Mouse (Mus musculus) layer of hippocampus, postnatal 25 days (tissue): ENCODE data around the gene Mras. TPM values are rescaled to one million over a fixed set of nuclear protein-coding genes. Genes with fewer than 3 reads are reported as not detected.
A peak's percentile ranks its signal among the peaks of the same experiment; 100 is the strongest.

Source experiments
- DNase-seq, 2 experiments: peaks; one replicate each; pipeline ENCODE4 v3.0.0; 2022; ENCODE audit warnings: mixed read lengths in 2 of 2, low spot score in 1 of 2; ENCODE audit errors: extremely low spot score in 1 of 2
- total RNA-seq, 2 experiments: library from RNA; stranded (reverse); gene quantifications; 2 replicates each; pipeline ENCODE4 v1.2.3; 2021

Mras gene
- total RNA-seq, 2 experiments from 2014 or later = 134 to 138 TPM

DNA sequence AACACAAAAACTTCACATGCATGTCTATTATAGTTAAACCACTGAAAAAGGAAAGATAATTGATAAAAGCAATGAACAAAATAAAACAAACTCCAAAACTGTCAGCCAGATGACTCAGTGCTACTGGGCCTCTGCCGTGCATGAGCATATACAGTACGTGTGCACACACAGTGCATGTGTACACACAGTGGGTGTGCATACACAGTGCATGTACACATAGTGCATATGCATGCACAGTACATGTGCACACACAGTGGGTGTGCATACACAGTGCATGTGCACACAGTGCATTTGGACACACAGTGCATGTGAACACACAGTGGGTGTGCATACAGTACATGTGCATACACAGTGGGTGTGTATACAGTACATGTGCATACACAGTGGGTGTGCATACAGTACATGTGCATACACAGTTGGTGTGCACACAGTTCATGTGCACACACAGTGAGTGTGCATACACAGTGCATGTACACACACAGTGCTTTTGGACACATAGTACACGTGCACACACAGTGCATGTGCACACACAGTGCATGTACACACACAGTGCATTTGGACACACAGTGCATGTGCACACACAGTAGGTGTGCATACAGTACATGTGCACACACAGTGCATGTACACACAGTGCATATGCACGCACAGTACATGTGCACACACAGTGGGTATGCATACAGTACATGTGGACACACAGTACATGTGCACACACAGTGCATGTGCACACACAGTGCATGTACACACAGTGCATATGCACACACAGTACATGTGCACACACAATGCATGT, 4.7 kb upstream of the Mras start:
- DNase-seq = no peak

DNA sequence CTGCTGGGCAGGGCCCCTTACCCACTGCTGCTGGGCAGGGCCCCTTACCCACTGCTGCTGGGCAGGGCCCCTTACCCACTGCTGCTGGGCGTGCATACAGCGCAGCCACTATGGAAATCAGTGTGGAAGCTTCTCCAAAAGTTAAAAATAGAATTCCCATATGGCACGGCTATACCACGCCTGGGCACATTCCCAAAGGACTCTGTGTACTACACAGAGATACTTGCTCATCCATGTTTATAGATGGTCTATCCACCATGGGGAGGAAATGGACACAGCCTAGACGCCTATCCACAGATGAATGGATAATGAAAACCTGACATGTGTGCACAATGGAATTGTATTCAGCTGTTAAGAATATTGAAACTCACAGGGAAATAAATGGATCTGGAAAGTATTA, 3.8 kb upstream of the Mras start:
- DNase-seq = no peak

DNA sequence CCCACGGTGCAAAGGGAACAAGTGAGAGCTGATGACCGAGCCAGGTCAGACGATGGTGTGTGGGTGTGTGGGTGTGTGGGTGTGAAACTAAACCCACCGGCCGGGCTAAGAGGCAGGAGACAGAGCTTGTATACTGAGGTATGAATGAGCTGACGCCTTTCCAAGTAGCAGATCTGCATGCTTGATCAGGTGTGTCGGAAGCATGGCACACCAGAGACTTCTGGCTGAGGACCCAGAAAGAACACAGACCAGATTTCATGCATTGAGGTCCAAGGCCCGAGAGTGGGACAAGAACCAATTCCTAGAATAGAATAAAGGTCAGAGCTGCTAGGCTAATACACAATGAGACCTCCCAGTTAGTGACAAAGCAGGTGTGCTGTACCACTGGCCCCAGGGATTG, 1.9 kb upstream of the Mras start:
- DNase-seq = no peak

DNA sequence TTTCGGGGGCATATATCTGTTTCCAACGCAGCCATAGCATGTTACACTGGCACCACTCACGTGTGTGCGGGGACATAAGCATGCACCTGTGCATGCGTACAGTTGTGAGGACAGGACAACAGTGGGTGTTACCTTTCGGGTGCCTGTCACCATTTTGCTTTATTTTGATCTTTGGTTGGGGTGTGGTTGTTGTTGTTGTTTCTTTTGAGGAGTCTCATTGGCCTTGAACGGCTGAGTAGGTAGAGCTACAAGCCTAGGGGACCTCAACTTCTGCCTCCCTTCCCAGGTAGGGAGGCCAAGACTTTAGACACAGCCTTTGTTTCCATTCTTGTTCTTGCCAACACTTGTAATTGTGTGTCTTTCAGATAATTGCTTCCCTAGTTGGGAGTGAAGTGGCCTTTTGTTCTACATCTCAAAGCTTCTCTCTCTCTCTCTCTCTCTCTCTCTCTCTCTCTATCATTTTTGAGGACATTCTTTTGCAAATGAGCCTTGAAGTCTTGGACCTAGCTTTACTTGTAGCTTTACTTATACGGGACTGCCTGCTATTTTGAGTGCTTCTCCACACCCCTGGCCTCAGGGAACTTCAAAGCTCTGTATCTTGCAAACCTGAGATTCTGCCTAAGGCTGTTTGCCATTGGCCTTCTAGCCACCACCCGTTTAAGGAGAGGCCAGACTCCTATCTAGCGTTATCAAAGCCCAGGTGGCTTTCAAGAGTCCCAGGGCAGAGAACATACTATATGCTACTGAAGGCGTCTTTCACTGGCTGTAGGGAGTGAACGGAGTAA, 792 bp upstream of the Mras start:
- DNase-seq = no peak

DNA sequence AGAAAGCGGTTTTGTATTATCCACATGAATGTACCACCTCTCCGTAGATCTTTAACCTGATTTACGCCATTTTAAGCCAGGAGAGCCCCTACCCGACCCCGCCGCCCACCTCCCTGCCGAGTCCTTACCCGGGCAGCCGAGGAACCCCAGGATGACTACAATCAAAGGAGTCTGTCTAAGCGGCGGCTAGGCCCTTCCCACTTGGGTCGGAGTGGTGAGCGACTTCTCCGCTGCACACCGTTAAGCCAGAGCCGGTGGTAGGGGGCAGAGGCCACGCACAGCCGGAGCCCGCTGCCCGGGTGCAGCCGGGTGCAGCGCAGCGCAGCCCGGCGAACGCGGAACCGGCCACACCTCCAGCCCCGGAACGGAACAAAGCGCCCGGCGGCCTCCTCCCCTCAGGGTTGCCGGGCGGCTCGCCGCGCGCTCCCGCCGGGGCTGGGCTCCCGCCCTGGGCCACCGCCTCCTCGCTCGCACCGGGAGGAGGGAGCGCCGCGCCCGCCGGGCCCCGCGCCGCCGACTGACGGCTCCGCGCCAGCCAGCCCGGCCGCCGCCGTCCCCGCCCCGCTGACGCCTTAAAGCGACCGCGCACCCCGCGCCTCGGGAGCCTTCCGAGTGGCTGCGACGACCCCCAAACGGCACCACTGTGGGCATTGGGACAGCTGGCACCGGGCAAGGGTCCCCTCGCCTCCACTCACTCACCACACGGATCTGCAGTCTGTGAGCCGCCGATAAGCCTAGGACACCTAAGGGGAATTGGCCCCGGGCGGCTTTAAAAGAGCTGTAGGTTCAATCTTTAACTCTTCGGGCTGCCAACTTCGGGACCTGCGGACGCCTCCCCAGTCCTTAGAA, 775 bp downstream of the Mras start:
- peak; percentile 66 to 72 for DNase-seq

DNA sequence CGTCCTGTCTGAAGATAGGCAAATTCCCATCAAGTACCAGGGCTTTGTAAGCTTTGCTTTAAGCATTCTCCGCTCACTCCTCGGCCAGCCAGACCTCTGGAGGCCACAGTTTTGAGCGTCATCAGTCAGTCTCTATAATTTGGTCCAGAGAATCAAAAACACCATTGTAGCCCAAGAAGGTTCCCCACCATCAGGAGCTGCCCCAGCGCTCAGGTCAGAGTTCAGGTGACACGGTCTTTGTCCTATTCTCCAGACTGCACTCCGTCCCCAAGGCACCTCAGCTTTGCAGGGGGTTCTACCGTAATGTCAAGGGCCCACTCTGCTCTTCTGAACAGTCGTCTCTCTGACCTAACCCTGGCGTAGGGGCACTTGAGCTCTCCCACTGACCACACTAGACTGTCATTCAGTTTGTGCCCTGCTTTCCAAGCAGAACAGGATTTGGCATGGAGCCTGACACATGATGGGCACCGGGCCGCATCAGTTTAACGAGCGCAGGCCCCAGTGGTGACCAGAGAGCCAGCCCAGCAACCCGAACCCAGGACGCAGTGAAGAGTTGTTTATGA, 1.5 kb downstream of the Mras start:
- peak in 1 of 2 experiments; percentile 50 for DNase-seq

DNA sequence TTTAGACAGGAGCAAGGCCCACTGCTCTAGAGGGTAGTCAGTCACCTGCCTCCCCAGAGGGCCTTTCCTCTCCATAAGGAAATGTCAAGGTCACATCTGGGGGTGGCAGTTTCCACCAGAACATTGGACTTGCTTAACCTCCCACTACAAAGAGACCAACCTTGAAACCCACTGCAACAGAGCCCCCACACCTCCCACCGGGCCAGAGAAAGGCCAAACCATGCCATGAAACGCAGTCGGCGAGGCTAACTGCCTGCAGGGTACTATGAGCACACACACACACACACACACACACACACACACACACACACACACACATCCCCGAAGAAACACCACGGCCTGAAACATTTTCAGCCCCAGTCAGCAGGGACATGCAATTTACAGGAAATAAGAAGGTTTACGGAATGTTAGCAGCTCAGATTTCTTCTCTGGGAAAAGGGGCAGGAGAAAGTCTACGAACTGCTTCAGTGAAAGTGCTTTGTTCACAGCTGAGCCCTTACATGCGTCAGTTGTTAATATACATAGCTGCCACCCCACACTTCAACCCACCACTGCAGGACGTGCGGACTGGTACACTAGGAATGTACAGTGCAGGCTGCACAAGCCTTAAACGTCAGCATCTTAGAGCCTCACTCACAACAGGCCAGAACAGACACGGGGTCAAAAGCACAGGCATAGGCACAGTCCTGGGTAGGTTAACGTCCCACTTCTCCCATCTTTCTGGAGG, 2.1 kb downstream of the Mras start:
- DNase-seq = no peak

DNA sequence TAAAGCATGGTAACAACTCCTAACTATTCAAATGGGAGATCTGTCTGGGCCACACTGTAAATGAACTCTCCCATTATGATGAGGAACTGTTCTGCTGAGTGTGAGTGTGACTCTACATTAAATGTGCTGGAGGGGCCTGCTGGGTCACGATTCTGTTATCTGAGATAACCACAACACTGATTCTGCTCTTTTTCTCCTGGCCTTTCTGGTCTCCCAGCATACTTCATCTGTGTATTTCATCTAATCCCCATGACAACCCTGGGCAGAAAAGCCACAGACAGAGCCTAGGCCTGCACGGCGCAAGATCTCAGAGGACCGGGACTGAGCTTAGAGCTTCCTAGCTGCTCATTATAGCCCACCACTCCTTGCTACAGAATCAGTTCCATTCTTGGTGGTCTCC, 4.7 kb downstream of the Mras start:
- DNase-seq = no peak

DNA sequence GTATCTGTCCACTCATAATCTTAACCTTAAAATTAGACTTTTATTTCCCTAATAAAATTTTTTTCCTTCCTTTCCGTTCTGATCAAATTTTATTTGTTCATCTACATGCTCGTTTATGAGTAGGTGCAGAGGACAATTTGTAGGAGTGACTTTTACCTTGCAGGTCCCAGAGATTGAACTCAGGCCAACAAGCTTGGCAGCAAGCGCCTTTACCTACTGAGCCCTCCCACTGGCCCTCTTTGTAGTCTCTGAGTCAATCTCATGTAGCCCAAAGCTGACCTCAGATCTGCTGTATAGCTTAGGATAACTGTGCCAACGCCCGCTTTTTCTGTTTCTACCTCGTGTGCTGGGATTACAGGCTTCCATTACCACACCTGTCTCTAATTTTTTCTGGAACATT, 5.2 kb downstream of the Mras start:
- DNase-seq = no peak

DNA sequence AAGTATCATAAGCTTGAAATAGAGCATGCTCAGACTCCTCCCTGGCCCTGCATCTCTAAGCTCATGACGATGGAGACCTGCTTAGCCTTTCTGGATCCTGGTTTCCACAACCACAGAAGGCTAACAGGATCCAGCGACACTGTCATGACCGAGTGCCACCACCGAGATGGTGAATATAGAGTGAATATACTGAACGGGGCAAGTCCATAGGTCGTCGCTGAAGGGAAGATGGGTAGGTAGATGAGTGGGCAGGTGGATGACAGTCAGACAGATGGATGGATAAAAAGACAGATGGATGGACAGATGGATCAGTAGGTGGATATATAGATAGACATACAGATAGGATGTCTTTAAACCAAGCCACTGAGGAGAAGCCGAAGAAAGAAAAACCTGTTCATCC, 5.8 kb downstream of the Mras start:
- no peak for DNase-seq

DNA sequence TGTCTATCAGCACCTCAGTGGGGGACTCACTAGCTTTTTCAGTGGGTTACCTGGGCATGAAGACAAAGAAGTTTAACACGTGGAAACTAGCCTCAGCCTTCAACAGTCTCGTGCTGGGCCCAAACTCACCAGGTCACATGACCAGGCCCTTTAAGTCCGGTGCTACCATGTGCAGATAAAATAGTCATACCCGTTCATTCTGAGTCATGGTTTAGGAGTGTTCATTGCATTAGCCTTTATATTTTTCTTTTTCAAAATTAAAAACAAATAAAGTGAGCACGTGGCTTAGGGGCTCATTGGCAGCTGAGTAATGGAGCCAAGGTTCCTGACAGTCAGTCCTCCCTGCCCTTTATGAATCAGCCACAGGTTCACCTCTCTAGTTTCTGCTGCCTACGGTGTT, 6.4 kb downstream of the Mras start:
- DNase-seq = no peak

DNA sequence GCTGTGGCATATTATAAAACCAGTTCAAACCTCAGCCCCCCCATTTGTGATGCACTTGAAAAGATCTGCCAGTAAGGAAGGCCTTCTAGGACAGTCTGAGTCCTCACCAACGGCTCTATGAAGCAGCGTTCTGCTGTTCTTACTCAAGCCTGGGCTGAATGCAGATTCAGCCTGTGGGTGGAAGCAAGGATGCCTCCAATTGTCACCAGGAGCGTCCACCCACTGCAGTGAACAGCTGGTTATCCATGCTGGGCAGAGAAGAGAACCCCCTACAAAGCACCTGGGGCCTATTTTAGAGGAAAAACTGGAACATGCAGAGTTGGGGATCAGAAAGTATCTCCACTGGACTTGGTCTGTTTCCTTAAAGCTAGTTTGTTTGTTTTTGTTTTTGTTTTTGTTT, 7.3 kb downstream of the Mras start:
- no peak for DNase-seq

DNA sequence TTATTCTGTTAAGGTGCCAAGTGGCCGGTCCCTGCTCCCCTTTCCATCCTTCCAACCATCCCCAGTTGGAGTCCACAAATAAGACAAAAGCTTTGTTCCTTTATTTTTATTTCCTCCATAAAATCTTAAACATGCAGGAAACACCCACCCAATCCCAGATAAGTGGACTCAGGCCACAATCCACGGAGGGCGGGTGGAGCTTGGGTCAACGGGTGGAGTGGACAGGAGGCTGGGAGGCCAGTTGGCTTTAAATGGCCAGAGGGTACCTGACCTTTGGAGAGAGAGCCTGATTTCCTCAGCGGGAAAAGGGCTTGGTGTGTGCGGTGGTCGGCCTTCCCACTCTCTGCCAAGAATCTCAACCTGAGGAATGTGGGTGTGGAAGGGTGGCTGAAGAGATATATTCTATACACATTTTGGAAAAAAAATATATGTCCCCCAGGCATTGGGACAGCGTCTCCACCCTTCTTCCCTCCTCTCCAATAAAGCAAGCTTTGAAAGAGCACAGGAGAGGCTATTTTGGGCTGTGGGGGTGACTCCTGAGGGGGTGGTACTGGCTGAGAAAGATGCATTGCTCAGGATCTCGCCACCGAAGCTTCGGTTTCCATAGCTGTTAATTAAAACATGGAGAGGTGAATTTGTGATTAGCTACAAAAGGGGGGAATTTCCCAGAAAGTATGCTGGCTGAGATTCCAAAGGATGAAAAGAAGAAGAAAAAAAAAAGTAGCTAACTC, 8.4 kb downstream of the Mras start:
- DNase-seq = no peak

DNA sequence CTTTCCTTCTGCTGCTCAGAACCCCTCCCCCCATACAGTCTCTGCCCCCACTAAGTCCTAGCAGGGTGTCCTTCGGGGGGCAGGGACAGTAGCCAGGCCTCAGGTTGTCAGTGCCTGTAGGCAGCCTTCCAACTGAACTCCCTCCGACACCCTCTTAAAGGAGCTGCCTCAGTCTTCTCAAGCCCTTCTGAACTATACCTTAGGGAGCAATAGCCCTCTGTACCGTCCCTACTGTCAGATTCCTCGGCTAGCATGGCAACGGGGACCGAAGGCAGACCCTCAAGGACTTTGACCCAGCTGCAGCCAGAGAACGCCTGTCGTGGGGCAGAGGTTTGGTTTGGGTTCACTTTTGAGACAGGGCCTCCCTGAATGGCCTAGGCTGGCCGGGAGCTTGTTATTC, 11.9 kb downstream of the Mras start:
- no peak for DNase-seq

DNA sequence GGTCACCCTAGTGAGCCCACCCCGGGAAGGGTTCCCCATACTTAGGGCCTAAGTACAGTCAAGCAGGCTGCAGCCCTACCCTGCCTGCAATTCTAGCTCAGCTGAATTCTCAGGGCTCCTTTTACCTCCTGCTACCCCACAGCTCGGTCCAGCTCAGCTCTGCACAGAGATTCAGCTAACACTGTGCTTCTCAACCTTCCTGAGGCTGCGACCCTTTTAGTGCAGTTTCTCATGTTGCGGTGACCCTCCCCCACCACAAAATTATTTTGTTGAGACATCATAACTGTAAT, 12.7 kb downstream of the Mras start:
- DNase-seq = no peak

DNA sequence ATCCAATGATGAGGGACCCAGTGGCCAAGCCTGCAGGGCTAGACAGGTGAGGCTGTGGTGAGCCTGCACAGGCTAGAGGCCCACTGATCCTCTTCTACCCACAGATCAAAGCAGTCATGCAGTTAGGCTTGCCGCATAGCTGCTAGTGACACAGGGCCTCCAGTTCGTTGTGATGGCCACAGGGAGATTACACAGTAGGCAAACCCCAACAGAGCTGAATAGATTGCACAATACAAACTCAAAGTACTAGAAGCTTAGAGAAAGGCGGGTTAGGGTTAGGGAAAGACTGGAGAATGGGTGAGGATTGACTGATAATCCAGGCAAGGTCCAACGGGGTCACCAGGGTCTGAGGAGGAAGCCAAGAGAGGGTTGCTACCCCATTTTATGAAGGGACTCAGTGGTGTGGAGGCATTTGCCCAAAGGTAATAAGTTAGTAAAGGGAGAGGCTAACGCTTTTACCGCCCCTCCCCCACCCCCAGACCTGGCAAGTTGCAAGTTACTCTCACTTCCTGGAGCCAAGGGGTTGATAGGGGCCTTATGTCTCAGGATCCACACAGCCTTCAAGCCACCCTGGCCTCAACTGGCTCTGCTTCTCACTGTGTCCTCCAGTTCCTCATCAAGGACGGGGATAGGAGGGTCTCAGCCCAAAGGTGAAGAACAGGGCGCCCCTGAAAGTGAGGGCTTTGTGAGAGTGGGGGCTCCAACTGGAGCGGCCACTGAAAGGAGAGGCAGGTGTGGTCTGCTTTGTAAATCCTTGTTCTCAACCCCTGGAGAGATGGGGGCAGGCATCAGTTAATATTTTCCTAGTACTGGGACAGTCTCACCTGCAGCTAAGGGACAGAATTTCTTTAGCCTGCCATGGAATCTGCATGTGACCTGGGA, 13.2 kb downstream of the Mras start:
- no peak for DNase-seq

DNA sequence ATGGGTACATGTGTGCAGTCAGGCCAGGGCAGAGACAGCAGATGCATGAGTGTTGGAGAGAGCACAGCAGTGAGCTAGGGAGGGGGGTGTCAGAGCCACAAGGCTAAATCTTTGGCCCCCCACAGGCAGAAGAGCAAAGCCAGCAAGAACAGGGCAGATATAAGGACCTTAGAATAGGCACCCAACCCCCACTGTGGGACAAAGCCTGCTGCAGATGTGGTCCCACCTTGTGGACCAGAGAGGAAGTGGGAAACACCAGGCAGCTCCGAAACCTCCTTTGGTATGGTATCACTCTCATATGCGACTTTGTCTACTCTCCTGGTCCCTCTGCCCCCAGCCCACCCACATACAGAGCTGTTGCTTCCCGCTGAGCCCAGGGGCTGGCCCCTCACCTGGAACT, 15.3 kb downstream of the Mras start:
- no peak for DNase-seq

DNA sequence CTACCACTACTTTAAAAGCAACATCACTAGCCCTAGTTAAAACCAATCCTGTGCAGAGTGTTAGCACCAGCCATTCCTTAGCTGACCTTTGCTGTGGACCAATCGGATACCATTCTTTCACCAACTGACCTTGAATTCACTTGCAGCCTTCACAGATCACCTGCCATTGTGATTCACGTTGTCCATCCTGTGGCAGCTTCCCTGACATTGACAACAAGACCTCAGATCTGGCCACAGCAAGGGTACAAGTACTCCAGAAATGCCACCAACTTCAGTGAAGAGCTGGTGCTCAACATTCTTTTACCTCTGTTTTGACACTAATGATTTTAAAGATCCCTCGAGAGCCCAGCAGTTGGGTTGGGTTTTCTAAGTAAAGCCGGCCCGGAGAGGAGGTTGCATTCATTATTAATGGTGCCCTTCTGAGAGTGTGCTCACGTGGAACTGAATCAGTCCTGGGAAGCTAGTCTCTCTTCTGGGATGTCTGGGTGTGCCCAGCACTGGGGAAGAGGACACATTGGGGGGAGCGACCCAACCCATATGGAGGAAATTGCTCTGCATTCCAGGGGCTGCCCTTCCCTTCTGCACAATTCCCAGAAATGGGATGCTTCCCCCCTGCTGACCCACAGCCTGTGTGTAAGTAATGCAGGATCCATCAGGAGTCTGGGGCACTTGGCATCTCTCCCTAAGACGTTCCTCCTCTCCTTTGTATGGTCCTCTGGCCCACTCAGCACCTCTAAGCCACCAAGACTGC, 17.1 kb downstream of the Mras start:
- DNase-seq = no peak
